ENCODE assay signal across 17 mouse cellular contexts in genomic region chr9:108343331-108343730, GRCm38 (mm10). TPM values are rescaled to one million over a fixed set of nuclear protein-coding genes. Genes with fewer than 3 reads are reported as not detected.
DNase-seq lines count a peak whose midpoint lies in the region; ATAC-seq and TF ChIP-seq lines count a peak whose summit lies in the region.
"Had no signal": no experiment of that assay in that cellular context is flagged by ENCODE, and none has a peak within 500 bp of the region (broad histone marks: within the 10 kb centered on the region; RNA-seq: fewer than 3 reads in every experiment).

No protein-coding gene starts in this region.

- 0 out of 2 replicates have a peak, but pooled peaks cover under 1% of the 10 kb centered on the region for H3K36me3 ChIP-seq in forebrain, embryonic 13.5 days (ENCODE audit: poor library complexity, severe bottlenecking)
- peaks cover 4% of the 10 kb centered on the region; the same call in 1 of the 2 replicates for H3K36me3 ChIP-seq in forebrain, embryonic 11.5 days (ENCODE audit: control insufficient read depth, insufficient read depth, low read length)
- H3K36me3 ChIP-seq in liver, adult 2 months (ENCODE audit: control insufficient read depth, insufficient read depth, low read length), result peaks cover 10% of the 10 kb centered on the region
- H3K36me3 ChIP-seq in stomach, embryonic 16.5 days (ENCODE audit: control insufficient read depth, insufficient read depth, low read length), result no peaks in the 10 kb centered on the region
- H3K36me3 ChIP-seq: embryonic facial prominence, embryonic 12.5 days had no signal

- no peak for ATAC-seq in forebrain, embryonic 13.5 days
- ATAC-seq in forebrain, embryonic 11.5 days (replicated peaks; ENCODE audit: low FRiP score), result no peak
- ATAC-seq in stomach, embryonic 16.5 days (ENCODE audit: insufficient read depth, low FRiP score), result no peak
- ATAC-seq: CD4-positive, CD25-positive, alpha-beta regulatory T cell, adult 4 months; Patski had no signal

- H3K79me2 ChIP-seq in liver, adult 2 months (ENCODE audit: control insufficient read depth, insufficient read depth, low read length), result peaks cover 4% of the 10 kb centered on the region; the same call in 1 of the 2 replicates

- no peak for DNase-seq in forebrain, embryonic 11.5 days (ENCODE audit: low spot score)
- peak; percentile 42 to 53 for DNase-seq in spleen, postnatal 10 days (ENCODE audit: low spot score in 2 of 2)
- no peak for DNase-seq in spleen, postnatal 4 days (ENCODE audit: low spot score in 2 of 2)
- DNase-seq in liver, adult 2 months (ENCODE audit: extremely low read depth, low read depth, low spot score), result peak; percentile 68
- DNase-seq in right cerebral cortex, postnatal 25 days, result no peak
- no peak for DNase-seq in cerebellum, adult 8-10 months
- DNase-seq: cerebellum, adult 9-11 months; kidney, postnatal 10 days; lung, embryonic 14.5 days; retina, postnatal 1 day had no signal

- no peak for TF ChIP-seq POLR2A in liver, adult 2 months (IDR thresholded peaks at IDR 0.05; ENCODE audit: extremely low read depth, insufficient read depth, low read length)

- 87% methylated on average over 3 of the region's 3 CpGs for WGBS in forebrain, embryonic 13.5 days
- 88% methylated on average over 3 of the region's 3 CpGs for WGBS in forebrain, embryonic 11.5 days
- WGBS in liver, adult 2 months, result 36% methylated on average over 3 of the region's 3 CpGs
- 66% methylated on average over 3 of the region's 3 CpGs for WGBS in stomach, embryonic 16.5 days

- H3K4me2 ChIP-seq in forebrain, embryonic 13.5 days, result no peak overlapping the region
- H3K4me2 ChIP-seq in forebrain, embryonic 11.5 days (ENCODE audit: low read depth, low read length, severe bottlenecking), result no peak overlapping the region
- H3K4me2 ChIP-seq in stomach, embryonic 16.5 days (ENCODE audit: low read depth, low read length), result no peak overlapping the region
- H3K4me2 ChIP-seq: embryonic facial prominence, embryonic 12.5 days; lung, embryonic 14.5 days had no signal

- H3K4me3 ChIP-seq in forebrain, embryonic 13.5 days, result no peak overlapping the region
- H3K4me3 ChIP-seq in forebrain, embryonic 11.5 days (ENCODE audit: low read depth, low read length), result no peak overlapping the region
- H3K4me3 ChIP-seq in liver, adult 2 months (ENCODE audit: insufficient read depth, low read depth, low read length), result no peak overlapping the region
- H3K4me3 ChIP-seq in stomach, embryonic 16.5 days (replicated peaks; ENCODE audit: low read length), result no peak overlapping the region
- H3K4me3 ChIP-seq: embryonic facial prominence, embryonic 12.5 days; hindbrain, embryonic 10.5 days; midbrain, embryonic 10.5 days had no signal

- H3K9ac ChIP-seq in forebrain, embryonic 13.5 days, result 0 out of 2 replicates have a peak overlapping the region, but pooled peaks have one; percentile 8
- no peak overlapping the region for H3K9ac ChIP-seq in forebrain, embryonic 11.5 days (ENCODE audit: low read length)
- H3K9ac ChIP-seq in liver, adult 2 months (ENCODE audit: low read depth, low read length), result peak overlapping the region; percentile 54
- H3K9ac ChIP-seq in stomach, embryonic 16.5 days (ENCODE audit: low read length), result no peak overlapping the region
- H3K9ac ChIP-seq: embryonic facial prominence, embryonic 12.5 days; lung, embryonic 14.5 days had no signal

- H3K9me3 ChIP-seq in forebrain, embryonic 13.5 days (replicated peaks), result no peaks in the 10 kb centered on the region
- H3K9me3 ChIP-seq in forebrain, embryonic 11.5 days (ENCODE audit: control insufficient read depth, low read length), result no peaks in the 10 kb centered on the region
- no peaks in the 10 kb centered on the region for H3K9me3 ChIP-seq in stomach, embryonic 16.5 days (replicated peaks; ENCODE audit: control insufficient read depth, low read length)
- H3K9me3 ChIP-seq: embryonic facial prominence, embryonic 12.5 days; hindbrain, embryonic 10.5 days; midbrain, embryonic 10.5 days had no signal

- H3K4me1 ChIP-seq in forebrain, embryonic 13.5 days, result peaks cover 29% of the 10 kb centered on the region
- H3K4me1 ChIP-seq in forebrain, embryonic 11.5 days (replicated peaks; ENCODE audit: control insufficient read depth, insufficient read depth, low read length), result peaks cover 14% of the 10 kb centered on the region
- H3K4me1 ChIP-seq in liver, adult 2 months (ENCODE audit: control insufficient read depth, insufficient read depth, low read length), result peaks cover 25% of the 10 kb centered on the region
- H3K4me1 ChIP-seq in stomach, embryonic 16.5 days (ENCODE audit: control insufficient read depth, insufficient read depth, low read length), result peaks cover 50% of the 10 kb centered on the region

- no peaks in the 10 kb centered on the region for H3K27me3 ChIP-seq in forebrain, embryonic 13.5 days
- no peaks in the 10 kb centered on the region for H3K27me3 ChIP-seq in forebrain, embryonic 11.5 days (ENCODE audit: control insufficient read depth, insufficient read depth, low read length)
- H3K27me3 ChIP-seq in liver, adult 2 months (ENCODE audit: control insufficient read depth, insufficient read depth, low read length), result no peaks in the 10 kb centered on the region
- H3K27me3 ChIP-seq in stomach, embryonic 16.5 days (ENCODE audit: control insufficient read depth, insufficient read depth, low read length), result no peaks in the 10 kb centered on the region
- H3K27me3 ChIP-seq: embryonic facial prominence, embryonic 12.5 days; Patski had no signal

- no peak overlapping the region for H3K27ac ChIP-seq in forebrain, embryonic 13.5 days
- H3K27ac ChIP-seq in forebrain, embryonic 11.5 days (ENCODE audit: low read depth, low read length), result no peak overlapping the region
- peak overlapping the region; percentile 90 for H3K27ac ChIP-seq in liver, adult 2 months (replicated peaks; ENCODE audit: insufficient read depth, low read depth, low read length)
- H3K27ac ChIP-seq in stomach, embryonic 16.5 days (ENCODE audit: low read length), result peak overlapping the region; percentile 99
- H3K27ac ChIP-seq: embryonic facial prominence, embryonic 12.5 days; hindbrain, embryonic 10.5 days; midbrain, embryonic 10.5 days had no signal

- TF ChIP-seq CTCF in liver, adult 2 months (IDR thresholded peaks at IDR 0.05; ENCODE audit: low read depth, low read length), result no peak

RNA-seq across cellular contexts. Expression of gene Usp4, which starts 4.3 kb away (rescaled TPM):
- 132 and 142 TPM in 2 replicates for polyA plus RNA-seq in forebrain, embryonic 13.5 days (2015; fragmentation: Nextera tagmentation; extraction: Ambion mirVana)
- polyA plus RNA-seq in forebrain, embryonic 11.5 days (2014; fragmentation: Nextera tagmentation; extraction: Ambion mirVana), result 131 and 138 TPM in 2 replicates
- 62.0 and 63.8 TPM in 2 replicates for total RNA-seq in liver, adult 2 months (2014; rRNA removed)
- polyA plus RNA-seq in liver, adult 2 months (2012; rRNA removed), result 63.3 and 65.2 TPM in 2 replicates
- polyA plus RNA-seq in stomach, embryonic 16.5 days (2015; fragmentation: Nextera tagmentation; extraction: Ambion mirVana), result 92.7 and 113 TPM in 2 replicates

RNA-seq across cellular contexts. Expression of gene Gpx1, which starts 4.6 kb away (rescaled TPM):
- 489 and 518 TPM in 2 replicates for polyA plus RNA-seq in forebrain, embryonic 13.5 days (2015; fragmentation: Nextera tagmentation; extraction: Ambion mirVana)
- 740 and 778 TPM in 2 replicates for polyA plus RNA-seq in forebrain, embryonic 11.5 days (2014; fragmentation: Nextera tagmentation; extraction: Ambion mirVana)
- 5,129 and 5,348 TPM in 2 replicates for total RNA-seq in liver, adult 2 months (2014; rRNA removed)
- polyA plus RNA-seq in liver, adult 2 months (2012; rRNA removed), result 8,357 and 9,405 TPM in 2 replicates
- 1,034 and 1,067 TPM in 2 replicates for polyA plus RNA-seq in stomach, embryonic 16.5 days (2015; fragmentation: Nextera tagmentation; extraction: Ambion mirVana)

RNA-seq across cellular contexts. Expression of gene Tcta, which starts 37.4 kb away (rescaled TPM):
- 30.9 and 38.1 TPM in 2 replicates for polyA plus RNA-seq in forebrain, embryonic 13.5 days (2015; fragmentation: Nextera tagmentation; extraction: Ambion mirVana)
- 20.8 and 25.5 TPM in 2 replicates for polyA plus RNA-seq in forebrain, embryonic 11.5 days (2014; fragmentation: Nextera tagmentation; extraction: Ambion mirVana)
- total RNA-seq in liver, adult 2 months (2014; rRNA removed), result 17.7 and 17.9 TPM in 2 replicates
- 35.2 and 41.2 TPM in 2 replicates for polyA plus RNA-seq in liver, adult 2 months (2012; rRNA removed)
- polyA plus RNA-seq in stomach, embryonic 16.5 days (2015; fragmentation: Nextera tagmentation; extraction: Ambion mirVana), result 46.8 and 46.9 TPM in 2 replicates

RNA-seq across cellular contexts. Expression of gene Rhoa, which starts 37.4 kb away (rescaled TPM):
- polyA plus RNA-seq in forebrain, embryonic 13.5 days (2015; fragmentation: Nextera tagmentation; extraction: Ambion mirVana), result 317 and 330 TPM in 2 replicates
- 298 and 303 TPM in 2 replicates for polyA plus RNA-seq in forebrain, embryonic 11.5 days (2014; fragmentation: Nextera tagmentation; extraction: Ambion mirVana)
- 123 TPM in 2 replicates for total RNA-seq in liver, adult 2 months (2014; rRNA removed)
- 64.7 and 82.8 TPM in 2 replicates for polyA plus RNA-seq in liver, adult 2 months (2012; rRNA removed)
- 493 and 511 TPM in 2 replicates for polyA plus RNA-seq in stomach, embryonic 16.5 days (2015; fragmentation: Nextera tagmentation; extraction: Ambion mirVana)

RNA-seq across cellular contexts. Expression of gene Amt, which starts 46.7 kb away (rescaled TPM):
- polyA plus RNA-seq in forebrain, embryonic 13.5 days (2015; fragmentation: Nextera tagmentation; extraction: Ambion mirVana), result 25.3 and 26.7 TPM in 2 replicates
- 25.1 and 25.9 TPM in 2 replicates for polyA plus RNA-seq in forebrain, embryonic 11.5 days (2014; fragmentation: Nextera tagmentation; extraction: Ambion mirVana)
- 65.5 and 66.6 TPM in 2 replicates for total RNA-seq in liver, adult 2 months (2014; rRNA removed)
- polyA plus RNA-seq in liver, adult 2 months (2012; rRNA removed), result 45.8 and 54.5 TPM in 2 replicates
- 18.8 and 21.6 TPM in 2 replicates for polyA plus RNA-seq in stomach, embryonic 16.5 days (2015; fragmentation: Nextera tagmentation; extraction: Ambion mirVana)

Comparison
In these comparisons a context has a peak if more than half of its experiments do, and no peak if none do; other contexts are left out.
1. H3K9ac ChIP-seq: peak in forebrain, embryonic 13.5 days (single experiment) and liver, adult 2 months (single experiment); none in forebrain, embryonic 11.5 days (single experiment) and stomach, embryonic 16.5 days (single experiment).
2. DNase-seq: peak in spleen, postnatal 10 days (2 of 2) and liver, adult 2 months (single experiment); none in forebrain, embryonic 11.5 days (single experiment), spleen, postnatal 4 days (0 of 2), right cerebral cortex, postnatal 25 days (single experiment) and cerebellum, adult 8-10 months (single experiment).
3. H3K27ac ChIP-seq: peak in liver, adult 2 months (single experiment) and stomach, embryonic 16.5 days (single experiment); none in forebrain, embryonic 13.5 days (single experiment) and forebrain, embryonic 11.5 days (single experiment).